Mouse (Mus musculus) embryonic stem cell, embryonic (primary cell): ENCODE results near the gene Zcchc12.

Source experiments
- CTCF ChIA-PET, 4 experiments: fragments of 300-600 bp in 2 of 4; fragments of 350-600 bp in 2 of 4; sonication (Branson Sonifier 250); formaldehyde crosslinking; loops; one replicate each; lab custom pipeline; 2022; ENCODE audit warnings: inconsistent platforms in 2 of 4; lab: Charles Lee
- POLR2A ChIA-PET, 4 experiments: fragments of 300-600 bp in 2 of 4; fragments of 350-600 bp in 2 of 4; sonication (Branson Sonifier 250); formaldehyde crosslinking; loops; one replicate each; lab custom pipeline; 2022; ENCODE audit warnings: antibody characterized with exemption in 4 of 4, inconsistent platforms in 1 of 4; lab: Charles Lee

Gene Zcchc12

GRCm38 (mm10) chrX:36195736-36196525 is at the start of gene Zcchc12:
Gene Zcchc12 (plus strand): TSS chrX:36195904.
- ChIA-PET POLR2A (interaction anchor here in 3 of 4 experiments (0.6 to 2.1 kb wide), 7 partner anchors 10 to 307 kb away, joined by 3 to 8 read pairs (median 4); partner anchors contain the start of gene Dock11 (in 1 of the 3)), CTCF (interaction anchor here in 1 of 4 experiments (0.7 to 1.2 kb wide), 2 partner anchors 11 to 30 kb away, joined by 3 to 5 read pairs; no protein-coding TSS in a partner anchor)

GRCm38 (mm10) chrX:36146746-36147145 is 49.0 kb upstream of the Zcchc12 start:
- POLR2A ChIA-PET, result no interaction called here
- CTCF ChIA-PET, result no interaction called here

- ChIA-PET POLR2A (no interaction called here), CTCF (interaction anchor here in 3 of 4 experiments (0.6 to 1.0 kb wide), 5 partner anchors 22 to 285 kb away, joined by 3 to 5 read pairs (median 3); no protein-coding TSS in a partner anchor)
Observed at GRCm38 (mm10) chrX:36150100-36150499, 45.6 kb upstream of the Zcchc12 start.

- POLR2A ChIA-PET, result no interaction called here
- CTCF ChIA-PET, result no interaction called here
Observed at GRCm38 (mm10) chrX:36156677-36157076, 39.0 kb upstream of the Zcchc12 start.

- ChIA-PET POLR2A (no interaction called here), CTCF (interaction anchor here in 1 of 4 experiments (0.5 kb wide), 1 partner anchor 12 kb away, joined by 3 read pairs; no protein-coding TSS in a partner anchor)
Observed at GRCm38 (mm10) chrX:36161567-36161966, 34.1 kb upstream of the Zcchc12 start.

GRCm38 (mm10) chrX:36183625-36184024 is 12.1 kb upstream of the Zcchc12 start:
- ChIA-PET POLR2A (no interaction called here), CTCF (interaction anchor here (0.5 to 1.1 kb wide), 8 partner anchors 23 to 349 kb away, joined by 3 to 11 read pairs (median 3); no protein-coding TSS in a partner anchor)

GRCm38 (mm10) chrX:36186036-36186435 is 9.7 kb upstream of the Zcchc12 start:
- ChIA-PET POLR2A (no interaction called here), CTCF (interaction anchor here in 2 of 4 experiments (0.6 kb wide), 2 partner anchors 37 to 351 kb away, joined by 5 to 8 read pairs; no protein-coding TSS in a partner anchor)

GRCm38 (mm10) chrX:36186443-36186842 is 9.3 kb upstream of the Zcchc12 start:
- ChIA-PET POLR2A (no interaction called here), CTCF (no interaction called here)

GRCm38 (mm10) chrX:36193951-36194350 is 1.8 kb upstream of the Zcchc12 start:
- POLR2A ChIA-PET, result no interaction called here
- CTCF ChIA-PET, result no interaction called here

GRCm38 (mm10) chrX:36209554-36209953 is 13.8 kb downstream of the Zcchc12 start:
- ChIA-PET POLR2A (no interaction called here), CTCF (interaction anchor here in 1 of 4 experiments (1.5 kb wide), 1 partner anchor 225 kb away, joined by 3 read pairs; no protein-coding TSS in a partner anchor)

GRCm38 (mm10) chrX:36211216-36211615 is 15.5 kb downstream of the Zcchc12 start:
- POLR2A ChIA-PET, result interaction anchor here in 2 of 4 experiments (0.6 to 0.7 kb wide), 2 partner anchors 12 to 66 kb away, joined by 3 to 4 read pairs; no protein-coding TSS in a partner anchor
- CTCF ChIA-PET, result interaction anchor here in 1 of 4 experiments (0.5 kb wide), 1 partner anchor 141 kb away, joined by 4 read pairs; no protein-coding TSS in a partner anchor

- ChIA-PET POLR2A (no interaction called here), CTCF (interaction anchor here in 3 of 4 experiments (0.6 to 0.7 kb wide), 9 partner anchors 14 to 299 kb away, joined by 3 to 12 read pairs (median 6); no protein-coding TSS in a partner anchor)
Observed at GRCm38 (mm10) chrX:36221366-36221765, 25.7 kb downstream of the Zcchc12 start.

GRCm38 (mm10) chrX:36225777-36226176 is 30.1 kb downstream of the Zcchc12 start:
- CTCF ChIA-PET, result interaction anchor here (0.5 to 2.2 kb wide), 28 partner anchors 16 to 336 kb away, joined by 3 to 17 read pairs (median 4); partner anchors contain the start of gene Lonrf3 (in 2 of the 4)
- POLR2A ChIA-PET, result no interaction called here

- ChIA-PET CTCF (interaction anchor here (0.6 to 2.2 kb wide), 27 partner anchors 10 to 413 kb away, joined by 3 to 17 read pairs (median 4); partner anchors contain the start of gene Lonrf3 (in 2 of the 4)), POLR2A (no interaction called here)
Observed at GRCm38 (mm10) chrX:36226577-36226976, 30.9 kb downstream of the Zcchc12 start.

GRCm38 (mm10) chrX:36228861-36229260 is 33.2 kb downstream of the Zcchc12 start:
- ChIA-PET POLR2A (no interaction called here), CTCF (no interaction called here)

GRCm38 (mm10) chrX:36229273-36229672 is 33.6 kb downstream of the Zcchc12 start:
- POLR2A ChIA-PET, result no interaction called here
- CTCF ChIA-PET, result no interaction called here

GRCm38 (mm10) chrX:36235652-36236051 is 39.9 kb downstream of the Zcchc12 start:
- ChIA-PET POLR2A (no interaction called here), CTCF (no interaction called here)
